Mouse (Mus musculus) heart, postnatal 10 days (tissue): ENCODE results near the gene Mylk4. TPM values are rescaled to one million over a fixed set of nuclear protein-coding genes. Genes with fewer than 3 reads are reported as not detected.

Experiments used
- DNase-seq, 2 experiments: peaks; one replicate each; pipeline ENCODE4 v3.0.0; 2021
- intact Hi-C: fragments of 180-260 bp; cut with DNase I; formaldehyde crosslinking; loops from one replicate; pipeline ENCODE4 v1.15.1; 2025
- total RNA-seq, 2 experiments: library from RNA; stranded (reverse); gene quantifications; 2 replicates each; pipeline ENCODE4 v1.2.3; 2021

Mylk4 gene
- total RNA-seq, result 100 to 1,000 TPM; 109 to 127 TPM

DNA sequence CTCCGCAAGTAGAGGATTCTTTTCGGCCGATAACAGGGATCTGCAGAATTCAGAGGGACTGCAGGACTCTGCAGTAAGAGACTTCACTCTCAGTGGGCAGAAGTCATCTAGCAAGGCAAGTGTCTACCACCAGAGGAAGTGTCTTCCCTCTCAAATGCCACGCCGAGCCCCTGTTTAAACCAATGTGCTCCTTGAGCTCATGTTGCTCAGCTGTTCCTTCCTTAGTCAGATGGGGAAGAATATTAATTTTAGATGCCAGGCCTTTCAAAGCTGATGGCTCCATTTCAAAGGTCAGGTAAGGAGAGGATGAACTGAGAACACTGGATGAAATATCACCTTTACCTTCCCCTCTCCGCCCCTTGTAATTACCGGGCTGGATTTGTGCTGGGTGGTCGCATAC, at the start of gene Mylk4:
Gene Mylk4, minus strand, starts transcription at position 139 of the 400 bp plus-strand sequence.
- DNase-seq, result no peak
- intact Hi-C loops, result no loop called here

- intact Hi-C loops, result no loop called here
- DNase-seq, result no peak
Observed at GRCm38 (mm10) chr13:32833237-32833636, 49.5 kb upstream of the Mylk4 start.

GRCm38 (mm10) chr13:32832776-32833175, 49.0 kb upstream of the Mylk4 start:
- no peak for DNase-seq
- intact Hi-C loops, result no loop called here

- no peak for DNase-seq
Observed at GRCm38 (mm10) chr13:32831505-32832273, 47.9 kb upstream of the Mylk4 start.

GRCm38 (mm10) chr13:32828886-32829285, 45.1 kb upstream of the Mylk4 start:
- no peak for DNase-seq
- intact Hi-C loops, result no loop called here

More at GRCm38 (mm10) chr13:32831505-32832273, 47.9 kb upstream of the Mylk4 start:
- intact Hi-C loops, result no loop called here

DNA sequence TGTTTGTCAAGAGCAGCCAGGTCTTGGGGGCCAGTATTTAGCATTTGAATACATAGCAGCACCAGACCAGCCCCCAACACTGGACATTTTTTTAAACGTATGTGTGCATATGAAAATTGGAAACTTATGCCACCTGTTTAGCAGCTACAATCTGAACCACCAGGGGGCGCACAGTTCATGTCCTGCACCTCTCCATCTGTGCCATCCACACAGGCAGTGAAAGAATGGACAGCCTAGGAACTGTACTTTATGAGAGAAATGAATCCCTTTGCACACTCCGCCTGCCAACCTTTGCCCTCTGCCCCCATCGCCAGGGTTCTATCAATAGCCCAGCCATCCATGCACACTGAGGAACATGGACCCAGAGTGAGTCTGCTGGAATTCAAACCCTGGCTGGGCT, 44.2 kb upstream of the Mylk4 start:
- peak; percentile 29 to 62 for DNase-seq
- intact Hi-C loops, result no loop called here

GRCm38 (mm10) chr13:32827111-32827822, 43.5 kb upstream of the Mylk4 start:
- intact Hi-C loops, result no loop called here

DNA sequence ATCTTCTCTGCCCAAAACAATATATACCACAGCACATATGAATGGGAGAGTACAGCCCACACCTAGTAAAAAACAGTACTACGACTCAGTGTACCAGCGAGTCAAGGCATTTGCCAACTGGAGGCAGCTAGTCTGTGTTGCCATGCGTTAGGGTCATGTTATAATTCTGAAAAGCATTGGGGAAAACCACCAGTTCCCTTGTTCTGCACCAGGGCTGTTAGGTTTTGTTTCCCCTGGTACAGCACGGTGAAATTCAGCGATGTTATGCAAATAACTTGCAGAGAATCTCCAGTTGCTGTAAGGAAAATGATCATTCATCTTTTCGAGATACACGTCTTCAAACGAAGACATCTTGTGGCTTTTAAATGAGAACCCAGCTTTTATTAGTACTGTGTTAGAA, 41.8 kb upstream of the Mylk4 start:
- intact Hi-C loops, result no loop called here
- no peak for DNase-seq

More at GRCm38 (mm10) chr13:32827111-32827822, 43.5 kb upstream of the Mylk4 start:
- DNase-seq, result no peak

DNA sequence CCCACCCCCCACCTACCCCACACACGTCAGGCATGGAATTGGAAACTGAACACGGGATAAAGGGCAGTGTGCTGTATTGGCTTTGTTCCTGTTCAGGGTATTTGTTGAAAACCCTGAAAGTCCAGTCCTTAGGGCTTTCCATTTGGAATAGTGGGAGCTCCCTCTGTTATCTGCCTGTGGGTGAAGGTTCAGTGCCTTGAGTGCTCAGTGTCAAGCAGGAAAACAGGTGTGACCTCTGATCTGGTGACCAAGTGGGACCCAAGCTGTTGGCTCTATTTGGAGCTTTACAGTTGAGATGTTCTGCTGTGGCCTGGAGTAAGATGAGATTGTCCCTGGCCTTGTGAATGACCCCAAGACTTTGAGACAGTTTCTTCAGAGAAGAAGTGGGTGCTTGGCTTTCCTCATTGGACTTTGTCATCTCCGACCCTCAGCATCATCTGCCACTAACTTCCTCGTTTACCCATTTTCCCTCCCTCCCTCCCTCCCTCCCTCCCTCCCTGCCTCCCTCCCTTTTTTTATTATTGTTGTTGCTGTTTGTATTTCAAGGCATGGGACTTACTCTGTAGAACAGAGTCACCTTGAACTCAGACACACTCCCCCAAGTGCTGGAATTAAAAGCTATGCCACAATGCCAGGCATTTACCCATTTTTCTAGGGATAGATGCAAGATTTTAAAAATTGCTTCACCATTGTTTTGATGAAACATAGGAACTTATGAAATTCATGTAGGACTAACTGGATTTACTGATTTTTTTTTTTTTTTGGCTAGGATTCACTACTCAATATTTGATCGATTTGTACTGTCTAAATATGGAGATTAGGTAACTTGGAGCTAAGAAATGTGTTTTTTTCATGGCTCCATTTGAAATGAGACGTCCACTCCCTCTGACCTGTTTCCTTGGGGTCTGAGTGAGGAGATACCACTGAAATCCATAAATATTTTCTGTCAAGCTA, 40.9 kb upstream of the Mylk4 start:
- intact Hi-C loops, result no loop called here
- DNase-seq, result no peak

- no peak for DNase-seq
- intact Hi-C loops, result no loop called here
Observed at GRCm38 (mm10) chr13:32823126-32823525, 39.4 kb upstream of the Mylk4 start.

DNA sequence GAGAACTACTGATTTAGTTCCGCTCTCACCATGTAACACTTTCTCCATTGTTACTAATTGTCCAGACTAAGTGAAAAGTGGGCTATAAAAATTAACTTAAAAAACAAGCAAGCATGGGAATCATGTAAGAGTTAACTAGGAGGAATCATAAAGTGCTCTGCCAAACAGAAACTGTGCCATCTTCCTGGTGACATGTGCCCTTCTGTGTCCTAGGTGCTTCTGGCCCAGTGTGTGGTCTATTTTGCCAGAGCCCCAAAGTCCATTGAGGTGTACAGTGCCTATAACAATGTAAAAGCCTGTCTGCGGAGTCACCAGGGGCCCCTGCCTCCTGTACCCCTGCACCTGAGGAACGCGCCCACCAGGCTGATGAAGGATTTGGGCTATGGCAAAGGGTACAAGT, 37.9 kb upstream of the Mylk4 start:
- intact Hi-C loops, result no loop called here
- no peak for DNase-seq

- DNase-seq, result no peak
- intact Hi-C loops, result no loop called here
Observed at GRCm38 (mm10) chr13:32819926-32820325, 36.2 kb upstream of the Mylk4 start.

GRCm38 (mm10) chr13:32819241-32819640, 35.5 kb upstream of the Mylk4 start:
- intact Hi-C loops, result no loop called here
- DNase-seq, result no peak

- no peak for DNase-seq
- intact Hi-C loops, result no loop called here
Observed at GRCm38 (mm10) chr13:32807624-32808023, 23.9 kb upstream of the Mylk4 start.

GRCm38 (mm10) chr13:32806820-32807219, 23.1 kb upstream of the Mylk4 start:
- no peak for DNase-seq
- intact Hi-C loops, result no loop called here

GRCm38 (mm10) chr13:32803701-32804345, 20.1 kb upstream of the Mylk4 start:
- peak in 1 of 2 experiments; percentile 13 for DNase-seq
- intact Hi-C loops, result loop anchor here (5.0 kb wide), 1 partner anchor 1002 kb away; no protein-coding TSS in a partner anchor

DNA sequence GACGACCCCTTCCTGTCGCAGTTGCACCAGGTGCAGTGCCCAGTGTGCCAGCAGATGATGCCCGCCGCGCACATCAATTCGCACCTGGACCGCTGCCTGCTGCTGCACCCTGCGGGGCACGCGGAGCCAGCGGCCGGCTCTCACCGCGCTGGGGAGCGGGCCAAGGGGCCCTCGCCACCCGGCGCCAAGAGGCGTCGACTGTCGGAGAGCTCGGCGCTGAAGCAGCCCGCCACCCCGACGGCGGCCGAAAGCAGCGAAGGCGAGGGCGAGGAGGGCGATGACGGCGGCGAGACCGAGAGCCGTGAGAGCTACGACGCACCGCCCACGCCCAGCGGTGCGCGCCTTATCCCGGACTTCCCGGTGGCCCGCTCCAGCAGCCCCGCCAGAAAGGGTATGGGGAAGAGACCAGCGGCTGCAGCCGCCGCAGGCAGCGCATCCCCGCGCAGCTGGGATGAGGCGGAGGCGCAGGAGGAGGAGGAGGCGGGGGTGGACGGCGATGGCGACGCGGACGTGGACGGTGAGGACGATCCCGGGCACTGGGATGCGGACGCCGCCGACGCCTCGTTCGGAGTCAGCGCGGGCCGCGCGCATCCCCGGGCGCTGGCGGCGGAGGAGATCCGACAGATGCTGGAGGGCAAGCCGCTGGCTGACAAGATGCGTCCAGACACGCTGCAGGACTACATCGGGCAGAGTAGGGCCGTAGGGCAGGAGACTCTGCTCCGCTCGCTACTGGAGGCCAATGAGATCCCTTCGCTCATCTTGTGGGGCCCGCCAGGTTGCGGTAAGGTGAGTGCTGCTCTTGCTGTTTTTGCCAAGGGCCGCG, 18.7 kb upstream of the Mylk4 start, which contains the start of gene D930007J09Rik:
Gene D930007J09Rik, minus strand, starts transcription at position 591 of the 823 bp plus-strand sequence.
- DNase-seq, result peak in 1 of 2 experiments; percentile 56
- intact Hi-C loops, result loop anchor here (5.0 kb wide), 1 partner anchor 1000 kb away; no protein-coding TSS in a partner anchor

- intact Hi-C loops, result loop anchor here (5.0 kb wide), 1 partner anchor 999 kb away; no protein-coding TSS in a partner anchor
- peak; percentile 98 for DNase-seq
Observed at GRCm38 (mm10) chr13:32801693-32802221, 18.0 kb upstream of the Mylk4 start, which contains the start of gene Wrnip1. Wrnip1 (plus strand) TSS chr13:32802038.

- DNase-seq, result no peak
- intact Hi-C loops, result loop anchor here (5.0 kb wide), 1 partner anchor 999 kb away; no protein-coding TSS in a partner anchor
Observed at GRCm38 (mm10) chr13:32800859-32801258, 17.1 kb upstream of the Mylk4 start.
